In genomic region chrX:160892077-160892476, GRCm38 (mm10) we compare ENCODE assay signal across 21 mouse cellular contexts. TPM values are rescaled to one million over a fixed set of nuclear protein-coding genes. Genes with fewer than 3 reads are reported as not detected.
"Had no signal": no experiment of that assay in that cellular context is flagged by ENCODE, and none has a peak within 500 bp of the region (broad histone marks: within the 10 kb centered on the region; RNA-seq: fewer than 3 reads in every experiment).

No protein-coding gene starts in this region.

- H3K36me3 ChIP-seq: kidney, embryonic 15.5 days; limb, embryonic 10.5 days; limb, embryonic 13.5 days had no signal

- H3K4me3 ChIP-seq: kidney, embryonic 15.5 days; limb, embryonic 10.5 days; limb, embryonic 13.5 days; megakaryocyte, embryonic 14.5 days had no signal

- H3K27ac ChIP-seq: hindbrain, postnatal 0 days; kidney, embryonic 15.5 days; limb, embryonic 10.5 days; limb, embryonic 13.5 days; macrophage; stomach, postnatal 0 days had no signal

- H3K9me3 ChIP-seq: kidney, embryonic 15.5 days; limb, embryonic 10.5 days; limb, embryonic 13.5 days; megakaryocyte, embryonic 14.5 days had no signal

- DNase-seq: kidney, adult 11 months; kidney, adult 8-10 months; kidney, postnatal 10 days; kidney, postnatal 36 days; lung, embryonic 14.5 days; midbrain, embryonic 14.5 days; thymus, adult 2 months; thymus, postnatal 14 days; thymus, postnatal 4 days had no signal

- H3K4me2 ChIP-seq: kidney, embryonic 15.5 days; limb, embryonic 13.5 days; lung, embryonic 14.5 days; midbrain, embryonic 11.5 days had no signal

- H3K9ac ChIP-seq: kidney, embryonic 15.5 days; limb, embryonic 13.5 days; lung, embryonic 14.5 days had no signal

- ATAC-seq: hindbrain, postnatal 0 days; inflammation-experienced regulatory T-cells, adult 6 months; lung, postnatal 0 days had no signal

- H3K4me1 ChIP-seq: kidney, embryonic 15.5 days; limb, embryonic 10.5 days; limb, embryonic 13.5 days; megakaryocyte, embryonic 14.5 days had no signal

RNA-seq across cellular contexts. Expression of gene Gja6, which starts 14.8 kb away (rescaled TPM):
- polyA plus RNA-seq: inflammation-experienced regulatory T-cells, adult 6 months; kidney, embryonic 15.5 days; limb, embryonic 10.5 days; lung, embryonic 14.5 days; macrophage; midbrain, embryonic 14.5 days; neural tube, embryonic 11.5 days; small intestine, adult 2 months had no signal
